Mouse (Mus musculus): ENCODE results near the gene Kbtbd6.
A peak's percentile ranks its signal among the peaks of the same experiment; 100 is the strongest.

The Kbtbd6 gene

DNA sequence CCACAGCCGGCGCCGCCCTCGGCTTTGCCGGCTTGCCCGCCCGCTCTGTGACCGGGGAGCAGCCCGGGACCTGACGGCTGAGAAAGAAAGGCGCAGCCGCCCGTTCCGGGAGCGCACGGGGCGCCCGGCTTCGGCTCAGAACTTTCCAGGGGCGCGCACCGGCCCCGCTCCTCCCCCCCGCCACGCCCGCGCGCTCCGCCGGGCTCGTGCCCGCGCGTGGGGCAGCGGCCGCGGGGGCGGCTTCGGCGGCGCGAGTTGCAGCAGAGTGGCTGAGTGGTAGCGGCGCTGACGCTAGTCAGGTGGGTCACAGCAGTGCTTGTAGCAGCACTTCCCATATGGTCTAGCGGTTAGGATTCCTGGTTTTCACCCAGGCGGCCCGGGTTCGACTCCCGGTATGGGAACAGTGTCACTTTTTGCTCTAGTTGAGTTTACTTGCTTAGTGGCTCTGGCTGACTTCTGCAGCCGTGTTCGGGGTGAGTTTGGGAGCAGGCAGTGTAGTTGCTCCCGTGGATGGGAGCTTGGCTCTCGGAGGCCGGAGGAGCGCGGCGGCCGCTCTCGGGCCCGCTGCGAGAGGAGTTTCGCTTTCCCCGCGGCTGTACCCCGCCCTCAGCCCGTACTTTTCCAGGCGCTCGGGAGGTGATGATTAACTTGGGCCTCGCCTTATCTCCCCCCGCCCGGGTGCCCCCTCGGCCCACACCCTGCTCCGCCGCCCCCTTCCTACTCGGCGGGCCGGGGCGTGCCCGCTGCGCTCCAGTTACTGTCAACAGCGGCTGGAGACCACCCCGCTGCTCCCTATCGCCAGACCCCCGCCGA is 29.9 kb downstream of the Kbtbd6 start, which contains the start of gene Wbp4:
Gene Wbp4, minus strand, starts transcription at position 182 of the 813 bp plus-strand sequence.
- DNase-seq (ENCODE audit: low spot score), result peak; percentile 92

DNA sequence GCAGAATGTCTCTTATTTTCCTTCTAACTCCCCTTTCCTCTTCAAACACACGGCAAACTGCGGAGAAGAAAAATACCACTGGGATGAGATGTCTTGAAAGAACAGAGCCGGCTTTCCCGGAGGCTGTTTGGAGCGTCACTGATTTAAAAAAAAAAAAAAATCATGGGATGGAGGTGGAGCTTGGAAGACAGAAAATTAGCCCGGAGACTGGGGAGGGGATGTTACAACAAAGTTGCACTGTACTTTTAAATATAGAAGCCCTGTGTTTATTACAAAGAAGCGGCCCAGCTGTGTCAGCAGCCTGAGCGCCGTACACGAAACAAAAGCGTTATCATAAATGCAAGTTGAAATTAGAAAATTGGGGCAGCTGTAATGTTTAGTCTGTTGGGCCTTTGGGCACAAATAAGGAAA is 30.6 kb downstream of the Kbtbd6 start:
- DNase-seq (ENCODE audit: low spot score), result no peak

DNA sequence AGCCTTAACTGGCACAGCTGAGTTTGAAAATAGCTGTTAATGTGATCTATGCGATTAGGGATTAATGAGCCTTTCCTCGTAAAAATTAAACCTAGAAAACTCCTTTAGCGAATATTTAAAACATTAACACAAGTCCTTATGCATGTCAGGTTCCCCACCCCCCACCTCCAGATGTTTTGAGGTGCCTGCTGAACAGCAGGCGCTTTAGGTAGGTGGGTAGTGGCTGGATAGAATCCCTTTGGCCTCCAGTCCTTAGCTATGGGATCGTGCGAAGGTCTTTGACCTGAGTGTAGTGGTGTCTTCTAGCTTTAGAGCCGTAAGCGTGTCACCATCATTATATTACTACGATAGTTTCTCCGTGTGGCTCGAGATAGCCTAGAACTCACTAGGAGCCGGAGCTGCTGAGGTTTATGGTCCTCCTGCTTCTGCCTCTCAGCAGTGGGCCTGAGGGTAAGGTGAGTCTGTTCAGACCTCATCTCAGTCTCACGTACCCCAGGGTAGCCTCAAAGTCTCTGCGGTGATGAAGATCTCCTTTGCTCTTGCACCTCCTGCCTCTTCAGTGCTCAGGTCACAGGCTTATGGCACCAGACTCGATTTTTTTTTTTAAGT is 31.2 kb downstream of the Kbtbd6 start:
- DNase-seq (ENCODE audit: low spot score), result no peak

DNA sequence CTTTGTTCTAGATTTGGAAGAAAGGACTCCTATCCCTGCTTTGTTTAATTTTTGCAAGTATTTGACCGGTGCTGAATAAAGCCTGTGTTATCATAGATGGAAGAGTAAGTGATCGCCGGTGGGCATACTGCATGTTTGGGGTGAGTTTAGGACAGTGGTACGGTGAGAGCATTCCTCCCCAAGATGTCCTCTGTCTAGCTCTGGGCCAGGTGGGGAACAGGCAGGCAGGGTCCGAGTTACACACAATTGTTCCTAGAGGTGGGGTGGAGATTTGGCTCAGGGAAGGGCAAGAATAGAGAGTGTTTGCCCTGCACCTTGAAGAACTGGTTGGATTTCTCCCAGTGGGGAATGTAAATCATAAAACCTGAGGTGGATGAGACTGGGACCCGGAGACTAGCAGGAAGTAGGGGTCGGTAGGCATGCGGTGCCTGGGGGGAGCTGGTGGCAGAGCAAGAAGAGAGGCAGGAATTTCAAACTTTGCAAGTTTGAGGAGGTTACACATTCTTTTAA is 32.0 kb downstream of the Kbtbd6 start:
- no peak for DNase-seq (ENCODE audit: low spot score)

DNA sequence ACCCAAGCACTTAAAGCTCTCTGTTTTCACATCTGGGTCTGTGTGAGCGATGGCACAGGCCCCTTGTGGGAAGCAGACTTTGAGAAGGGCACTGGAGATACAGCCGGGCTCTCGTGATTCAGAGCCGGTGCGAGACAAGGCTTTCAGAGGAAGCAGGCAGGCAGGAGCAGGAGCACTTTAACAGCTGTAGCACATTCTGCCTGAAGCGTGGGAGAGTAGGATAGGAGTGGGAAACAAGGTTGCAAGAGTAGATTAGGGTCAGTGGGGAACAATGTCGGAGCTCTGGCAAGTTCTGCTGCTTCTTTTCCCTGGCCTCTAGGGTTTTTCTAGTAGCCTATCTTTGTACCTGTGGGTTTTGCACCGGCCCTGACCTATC is 35.0 kb downstream of the Kbtbd6 start:
- no peak for DNase-seq (ENCODE audit: low spot score)

DNA sequence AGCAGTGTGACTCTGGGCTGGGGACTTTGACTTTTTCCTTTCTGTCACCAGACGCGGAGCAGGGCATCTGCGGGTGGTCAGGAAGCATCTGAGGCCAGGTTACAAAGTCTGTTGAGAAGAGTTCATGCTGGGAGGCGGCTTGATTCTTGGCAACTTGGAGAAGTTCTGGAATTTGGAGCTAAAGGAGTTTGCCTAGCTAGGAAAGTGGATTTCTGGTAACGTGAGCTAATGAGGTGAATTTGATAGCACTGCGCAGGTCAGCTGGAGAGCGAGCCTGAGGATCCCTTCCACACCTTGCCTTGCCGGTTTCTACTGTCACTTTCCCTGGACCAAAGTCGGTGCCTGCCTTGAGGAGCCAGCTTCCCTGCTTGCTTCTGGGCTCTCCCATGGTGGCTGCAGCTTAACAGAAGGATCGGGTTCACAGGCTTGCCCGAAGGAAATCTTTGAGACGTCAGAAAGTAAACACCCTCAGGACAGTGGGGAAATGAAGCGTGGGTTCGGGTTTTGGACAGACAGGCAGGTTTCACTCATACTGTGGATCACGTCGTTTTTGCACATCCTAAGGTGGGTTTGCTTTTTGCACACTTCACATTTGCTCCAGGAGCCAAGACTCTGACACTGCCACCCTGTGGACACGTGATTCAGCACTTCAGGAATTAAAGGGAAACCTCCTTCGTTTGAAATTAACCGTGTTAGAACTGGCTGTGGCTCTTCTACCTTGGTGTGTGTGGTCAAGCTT is 35.5 kb downstream of the Kbtbd6 start:
- no peak for DNase-seq (ENCODE audit: low spot score)

DNA sequence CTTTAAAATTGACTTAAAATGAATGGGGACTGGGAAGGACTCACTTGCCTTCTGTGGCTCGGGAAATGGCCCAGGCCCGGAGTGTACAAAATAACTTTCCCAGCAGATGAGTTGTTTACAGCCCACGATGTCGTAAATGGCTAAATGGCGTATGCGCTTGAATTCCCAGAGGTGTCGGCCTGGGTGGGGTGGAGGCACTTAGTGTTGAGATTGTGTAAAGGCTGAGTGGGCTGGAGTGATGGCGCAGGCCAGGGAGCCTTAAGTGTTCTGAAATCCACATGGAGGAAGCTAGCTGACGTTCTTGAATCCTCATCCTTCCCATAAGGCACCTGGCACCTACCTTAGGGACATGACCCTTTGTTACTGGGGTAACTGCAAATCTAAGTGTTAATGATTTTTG is 36.9 kb downstream of the Kbtbd6 start:
- DNase-seq (ENCODE audit: low spot score), result no peak

DNA sequence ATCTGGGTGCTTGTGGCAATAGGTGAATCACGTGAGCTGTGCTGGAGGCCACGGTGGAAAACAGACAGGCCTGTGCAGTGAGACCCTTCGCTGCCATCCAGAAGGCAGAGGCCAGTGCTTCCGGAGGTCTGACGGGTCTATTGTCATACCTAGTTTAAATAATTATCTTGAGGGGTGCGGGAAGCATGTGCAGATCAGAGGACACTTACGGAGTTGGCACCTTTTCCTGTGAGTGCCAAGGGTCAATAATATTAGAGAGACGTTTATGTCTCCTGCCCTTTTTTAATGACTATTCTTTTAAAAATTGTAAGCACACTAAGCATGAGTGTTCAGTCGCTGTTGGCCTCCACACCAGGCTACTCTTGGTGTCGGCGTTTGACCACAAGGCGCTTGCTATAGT is 37.5 kb downstream of the Kbtbd6 start:
- DNase-seq (ENCODE audit: low spot score), result no peak

DNA sequence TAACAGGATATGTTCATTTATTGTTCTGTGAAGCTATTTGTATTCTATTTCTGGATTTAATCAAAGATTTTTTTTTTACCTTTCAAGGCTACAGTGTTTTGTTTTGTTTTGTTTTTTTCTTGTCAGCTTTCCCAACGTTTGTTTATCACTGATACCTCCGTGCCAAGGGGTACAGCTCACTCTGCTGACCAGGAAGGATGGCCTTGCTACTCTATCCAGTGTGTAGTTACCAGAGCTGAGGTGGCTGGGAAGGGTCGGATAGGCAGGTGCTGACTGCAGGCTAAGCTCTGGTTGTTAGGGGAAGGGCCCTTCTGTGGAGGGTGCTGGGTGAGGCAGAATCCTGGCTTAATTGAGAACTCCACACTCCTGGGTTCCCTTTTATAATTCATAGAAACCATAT is 38.6 kb downstream of the Kbtbd6 start:
- no peak for DNase-seq (ENCODE audit: low spot score)

DNA sequence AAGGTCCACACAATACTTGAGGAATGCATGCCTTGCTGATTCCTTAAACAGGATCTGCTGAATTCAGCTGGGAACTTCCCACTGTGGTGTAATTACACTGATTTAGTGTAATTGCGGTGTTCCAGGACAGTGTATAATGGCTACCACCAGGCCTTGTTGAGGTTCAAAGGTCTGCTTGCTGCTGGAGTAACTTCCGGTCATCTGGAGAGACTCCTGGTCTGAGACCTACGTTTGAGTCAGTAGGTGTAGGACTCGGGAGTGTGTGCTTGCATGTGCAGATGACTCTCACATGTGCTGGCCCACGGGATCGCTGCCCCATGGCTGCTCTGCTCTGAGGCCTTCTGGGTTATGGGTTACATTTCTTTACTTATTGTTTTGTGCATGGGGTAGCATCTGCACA is 42.7 kb downstream of the Kbtbd6 start:
- no peak for DNase-seq (ENCODE audit: low spot score)

DNA sequence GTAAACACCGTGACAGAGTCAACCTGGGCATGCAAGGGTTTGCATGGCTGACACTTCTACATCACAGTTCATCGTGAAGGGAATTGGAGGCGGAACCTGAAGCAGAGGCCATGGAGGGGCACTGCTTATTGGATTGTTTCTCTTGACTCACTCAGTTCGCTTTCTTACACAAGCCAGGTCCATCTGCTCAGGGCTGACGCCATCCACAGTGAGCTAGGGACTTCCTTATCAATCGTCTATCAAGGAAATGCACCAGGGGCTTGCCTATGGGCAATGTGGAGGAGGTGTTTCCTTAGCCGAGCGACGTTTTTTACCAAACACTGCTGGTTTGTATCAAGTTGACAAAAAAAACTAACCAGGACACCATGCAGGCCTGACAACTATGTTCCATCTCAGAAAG is 47.7 kb downstream of the Kbtbd6 start:
- DNase-seq (ENCODE audit: low spot score), result no peak

DNA sequence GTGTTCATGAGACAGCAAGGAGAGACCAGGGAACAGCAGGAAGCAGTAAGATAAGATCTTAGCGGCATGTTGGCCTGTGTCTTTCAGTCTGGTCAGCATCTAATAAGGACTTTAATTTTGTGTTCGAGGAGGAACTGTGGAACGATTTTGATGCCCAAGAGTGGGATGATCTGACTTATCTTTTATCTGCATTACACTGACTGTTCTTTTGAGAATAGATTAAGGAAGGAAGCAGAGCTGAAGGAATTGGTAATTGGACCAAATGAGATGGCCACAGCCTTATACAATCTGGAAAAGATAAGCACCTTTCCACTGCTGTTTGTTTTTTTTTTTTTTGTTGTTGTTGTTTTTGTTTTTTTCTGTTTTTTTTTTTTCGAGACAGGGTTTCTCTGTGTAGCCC is 49.1 kb downstream of the Kbtbd6 start:
- DNase-seq (ENCODE audit: low spot score), result no peak

DNA sequence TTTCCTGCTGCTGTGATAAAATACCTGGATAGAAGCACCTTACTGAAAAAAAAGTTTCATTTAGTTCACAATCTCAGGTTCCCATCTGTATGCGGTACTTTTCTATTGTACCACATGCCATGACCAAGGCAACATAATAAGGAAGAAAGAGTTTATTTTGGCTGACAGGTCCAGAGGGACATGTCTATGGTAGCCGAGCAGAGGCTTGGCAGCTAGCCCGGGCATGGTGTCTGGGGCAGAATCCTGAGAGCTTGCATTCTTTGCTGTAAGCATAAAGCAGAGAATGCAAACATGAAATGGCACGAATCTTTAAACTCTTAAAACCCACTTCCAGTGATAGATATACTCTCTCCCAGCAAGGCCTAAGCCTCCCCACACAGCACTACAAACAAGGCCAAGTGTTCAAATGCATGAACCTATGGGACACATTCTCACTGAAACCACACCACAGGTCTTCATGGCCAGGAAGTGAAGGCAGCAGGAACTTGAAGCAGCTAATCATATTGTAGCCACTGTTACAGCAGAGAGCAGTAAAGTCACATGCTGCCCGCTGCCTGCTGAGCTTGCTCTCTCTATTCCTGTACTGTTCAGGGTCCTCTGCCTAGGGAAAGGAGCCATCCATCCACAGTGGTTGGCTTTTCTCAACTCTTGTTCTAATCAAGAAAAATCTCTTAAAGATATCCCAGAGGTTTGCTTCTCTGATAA is 51.9 kb downstream of the Kbtbd6 start:
- DNase-seq (ENCODE audit: low spot score), result no peak
